Mouse (Mus musculus): Measurements from ENCODE around the gene C9orf72. TPM values are rescaled to one million over a fixed set of nuclear protein-coding genes. Genes with fewer than 3 reads are reported as not detected.

C9orf72 gene
- polyA plus RNA-seq, 1 experiment: 10.2 TPM

- Histone ChIP-seq H3K27me3 (ENCODE audit: control insufficient read depth, insufficient read depth, low read length) (no peaks in the 10 kb centered on the region), H3K36me3 (ENCODE audit: control insufficient read depth, insufficient read depth, low read length) (no peaks in the 10 kb centered on the region; the same call in 1 of the 2 replicates), H3K27ac (ENCODE audit: control insufficient read depth, insufficient read depth, low read depth, low read length) (no peak overlapping the region), H3K4me3 (ENCODE audit: control insufficient read depth, low read depth, low read length) (no peak overlapping the region), H3K4me1 (ENCODE audit: control insufficient read depth, insufficient read depth, low read length) (peaks cover 2% of the 10 kb centered on the region; the same call in 1 of the 2 replicates)
- TF ChIP-seq POLR2A (IDR thresholded peaks at IDR 0.05; ENCODE audit: control insufficient read depth, low read depth, low read length) (no peak), CTCF (IDR thresholded peaks at IDR 0.05; ENCODE audit: control insufficient read depth, insufficient read depth, insufficient replicate concordance, low read depth, low read length) (no peak)
These were observed 5.8 kb downstream of the C9orf72 start for GRCm38 (mm10) chr4:35220108-35220731.

DNA sequence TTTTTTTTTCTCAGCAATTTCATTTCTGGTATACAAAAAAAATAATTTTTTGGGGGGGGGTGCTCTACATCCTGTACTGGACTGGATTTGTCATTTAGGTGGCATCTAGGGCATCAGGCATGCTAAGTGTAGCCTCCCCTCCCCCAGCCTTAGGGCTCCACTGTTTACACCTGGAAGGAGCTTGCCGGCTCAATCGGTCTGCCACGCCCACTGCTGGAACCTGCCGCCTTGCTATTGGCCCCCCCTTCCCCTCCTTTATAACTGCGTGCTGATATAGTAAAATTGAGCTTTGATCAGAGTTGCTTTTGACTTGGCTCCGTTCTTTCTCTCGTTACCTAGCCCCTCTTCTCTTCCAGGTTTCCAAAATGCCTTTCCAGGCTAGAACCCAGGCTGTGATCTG is 21.3 kb downstream of the C9orf72 start:
- H3K4me3 ChIP-seq (ENCODE audit: control insufficient read depth, low read depth, low read length): no peak overlapping the region
- H3K36me3 ChIP-seq (ENCODE audit: control insufficient read depth, insufficient read depth, low read length): no peaks in the 10 kb centered on the region
- TF ChIP-seq CTCF (IDR thresholded peaks at IDR 0.05; ENCODE audit: control insufficient read depth, insufficient read depth, insufficient replicate concordance, low read depth, low read length): no peak
- no peak for TF ChIP-seq POLR2A (IDR thresholded peaks at IDR 0.05; ENCODE audit: control insufficient read depth, low read depth, low read length)
- H3K4me1 ChIP-seq (ENCODE audit: control insufficient read depth, insufficient read depth, low read length): no peaks in the 10 kb centered on the region
- no peak overlapping the region for H3K27ac ChIP-seq (ENCODE audit: control insufficient read depth, insufficient read depth, low read depth, low read length)
- no peaks in the 10 kb centered on the region for H3K27me3 ChIP-seq (ENCODE audit: control insufficient read depth, insufficient read depth, low read length)

- no peaks in the 10 kb centered on the region for H3K27me3 ChIP-seq (ENCODE audit: control insufficient read depth, insufficient read depth, low read length)
- no peak overlapping the region for H3K4me3 ChIP-seq (ENCODE audit: control insufficient read depth, low read depth, low read length)
- H3K4me1 ChIP-seq (ENCODE audit: control insufficient read depth, insufficient read depth, low read length): no peaks in the 10 kb centered on the region
- no peak overlapping the region for H3K27ac ChIP-seq (ENCODE audit: control insufficient read depth, insufficient read depth, low read depth, low read length)
- no peaks in the 10 kb centered on the region for H3K36me3 ChIP-seq (ENCODE audit: control insufficient read depth, insufficient read depth, low read length)
- TF ChIP-seq POLR2A (IDR thresholded peaks at IDR 0.05; ENCODE audit: control insufficient read depth, low read depth, low read length) (no peak), CTCF (IDR thresholded peaks at IDR 0.05; ENCODE audit: control insufficient read depth, insufficient read depth, insufficient replicate concordance, low read depth, low read length) (no peak)
These were observed 22.3 kb downstream of the C9orf72 start for GRCm38 (mm10) chr4:35203724-35204123.

- Histone ChIP-seq H3K4me3 (ENCODE audit: control insufficient read depth, low read depth, low read length) (no peak overlapping the region), H3K27ac (ENCODE audit: control insufficient read depth, insufficient read depth, low read depth, low read length) (no peak overlapping the region), H3K4me1 (ENCODE audit: control insufficient read depth, insufficient read depth, low read length) (no peaks in the 10 kb centered on the region), H3K27me3 (ENCODE audit: control insufficient read depth, insufficient read depth, low read length) (no peaks in the 10 kb centered on the region), H3K36me3 (ENCODE audit: control insufficient read depth, insufficient read depth, low read length) (no peaks in the 10 kb centered on the region)
- TF ChIP-seq POLR2A (IDR thresholded peaks at IDR 0.05; ENCODE audit: control insufficient read depth, low read depth, low read length) (no peak), CTCF (IDR thresholded peaks at IDR 0.05; ENCODE audit: control insufficient read depth, insufficient read depth, insufficient replicate concordance, low read depth, low read length) (no peak)
These were observed 24.3 kb downstream of the C9orf72 start for GRCm38 (mm10) chr4:35201700-35202099.

DNA sequence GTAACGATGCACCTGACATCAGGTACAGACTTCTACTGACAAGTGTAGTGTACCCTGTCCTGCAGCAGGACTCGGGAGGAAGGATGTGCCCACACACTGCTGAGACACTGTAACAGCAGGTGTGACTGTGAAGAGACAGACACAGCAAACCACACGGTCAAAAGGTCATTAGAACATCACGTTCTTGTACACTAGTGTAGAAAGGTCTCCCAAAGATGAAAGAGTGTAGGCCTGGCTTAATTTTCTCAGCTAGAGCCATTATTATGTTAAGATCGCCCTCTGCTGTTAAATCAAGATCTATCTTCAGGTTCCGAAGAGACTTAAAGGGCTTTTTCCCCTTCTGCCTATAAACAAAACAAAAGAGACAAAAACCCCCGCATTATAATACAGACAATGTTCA is 33.2 kb downstream of the C9orf72 start:
- H3K4me1 ChIP-seq (ENCODE audit: control insufficient read depth, insufficient read depth, low read length): no peaks in the 10 kb centered on the region

GRCm38 (mm10) chr4:35189794-35190193 is 36.2 kb downstream of the C9orf72 start:
- H3K4me3 ChIP-seq (ENCODE audit: control insufficient read depth, low read depth, low read length): no peak overlapping the region
- no peak overlapping the region for H3K27ac ChIP-seq (ENCODE audit: control insufficient read depth, insufficient read depth, low read depth, low read length)
- TF ChIP-seq POLR2A (IDR thresholded peaks at IDR 0.05; ENCODE audit: control insufficient read depth, low read depth, low read length) (no peak), CTCF (IDR thresholded peaks at IDR 0.05; ENCODE audit: control insufficient read depth, insufficient read depth, insufficient replicate concordance, low read depth, low read length) (no peak)
- no peaks in the 10 kb centered on the region for H3K4me1 ChIP-seq (ENCODE audit: control insufficient read depth, insufficient read depth, low read length)
- H3K27me3 ChIP-seq (ENCODE audit: control insufficient read depth, insufficient read depth, low read length): no peaks in the 10 kb centered on the region
- H3K36me3 ChIP-seq (ENCODE audit: control insufficient read depth, insufficient read depth, low read length): peaks cover 1% of the 10 kb centered on the region; the same call in 1 of the 2 replicates

More for the DNA sequence above, 33.2 kb downstream of the C9orf72 start:
- Histone ChIP-seq H3K27me3 (ENCODE audit: control insufficient read depth, insufficient read depth, low read length) (no peaks in the 10 kb centered on the region), H3K27ac (ENCODE audit: control insufficient read depth, insufficient read depth, low read depth, low read length) (no peak overlapping the region), H3K36me3 (ENCODE audit: control insufficient read depth, insufficient read depth, low read length) (peaks cover 1% of the 10 kb centered on the region; the same call in 1 of the 2 replicates), H3K4me3 (ENCODE audit: control insufficient read depth, low read depth, low read length) (no peak overlapping the region)
- TF ChIP-seq POLR2A (IDR thresholded peaks at IDR 0.05; ENCODE audit: control insufficient read depth, low read depth, low read length) (no peak), CTCF (IDR thresholded peaks at IDR 0.05; ENCODE audit: control insufficient read depth, insufficient read depth, insufficient replicate concordance, low read depth, low read length) (no peak)

DNA sequence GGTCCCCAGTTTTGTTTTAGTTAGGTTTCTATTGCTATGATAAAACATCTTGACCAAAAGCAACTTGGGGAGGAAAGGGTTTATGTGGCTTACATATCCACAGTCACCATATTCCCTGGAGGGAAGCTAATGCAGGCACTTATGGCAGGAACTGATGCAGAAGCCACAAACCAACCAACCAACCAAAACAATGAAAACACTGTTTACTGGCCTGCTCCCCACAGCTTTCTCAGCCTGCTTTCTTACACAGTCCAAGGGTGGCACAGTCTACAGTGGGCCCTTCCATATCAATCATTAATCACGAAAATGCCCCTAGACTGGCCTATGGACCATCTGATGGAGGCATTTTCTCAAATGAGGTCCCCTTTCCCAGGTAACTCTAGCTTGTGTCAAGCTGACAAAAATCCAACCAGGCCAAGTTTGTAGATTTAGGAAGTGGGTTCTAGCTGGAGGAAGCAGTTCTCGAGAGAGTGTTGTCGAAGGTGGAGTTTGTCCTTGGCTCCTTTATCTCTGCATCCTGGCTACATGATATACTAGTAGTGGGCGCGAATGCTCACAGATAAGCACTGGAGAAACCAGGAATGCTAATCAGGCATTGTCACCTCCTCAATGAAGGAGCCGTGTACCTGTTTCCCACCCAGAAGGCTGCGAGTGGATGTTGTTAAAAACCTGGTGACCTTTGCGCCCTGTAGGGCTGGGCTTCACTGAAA is 38.2 kb downstream of the C9orf72 start:
- Histone ChIP-seq H3K27ac (ENCODE audit: control insufficient read depth, insufficient read depth, low read depth, low read length) (no peak overlapping the region), H3K4me3 (ENCODE audit: control insufficient read depth, low read depth, low read length) (no peak overlapping the region), H3K36me3 (ENCODE audit: control insufficient read depth, insufficient read depth, low read length) (no peaks in the 10 kb centered on the region), H3K27me3 (ENCODE audit: control insufficient read depth, insufficient read depth, low read length) (no peaks in the 10 kb centered on the region), H3K4me1 (ENCODE audit: control insufficient read depth, insufficient read depth, low read length) (no peaks in the 10 kb centered on the region)
- TF ChIP-seq POLR2A (IDR thresholded peaks at IDR 0.05; ENCODE audit: control insufficient read depth, low read depth, low read length) (no peak), CTCF (IDR thresholded peaks at IDR 0.05; ENCODE audit: control insufficient read depth, insufficient read depth, insufficient replicate concordance, low read depth, low read length) (no peak)

Data from testis, adult 2 months (tissue).